Mouse (Mus musculus): ENCODE results near the gene Nfia. TPM values are rescaled to one million over a fixed set of nuclear protein-coding genes. Genes with fewer than 3 reads are reported as not detected.

Nfia gene
- total RNA-seq, 1 experiment from 2014 or later, result 9.4 TPM

DNA sequence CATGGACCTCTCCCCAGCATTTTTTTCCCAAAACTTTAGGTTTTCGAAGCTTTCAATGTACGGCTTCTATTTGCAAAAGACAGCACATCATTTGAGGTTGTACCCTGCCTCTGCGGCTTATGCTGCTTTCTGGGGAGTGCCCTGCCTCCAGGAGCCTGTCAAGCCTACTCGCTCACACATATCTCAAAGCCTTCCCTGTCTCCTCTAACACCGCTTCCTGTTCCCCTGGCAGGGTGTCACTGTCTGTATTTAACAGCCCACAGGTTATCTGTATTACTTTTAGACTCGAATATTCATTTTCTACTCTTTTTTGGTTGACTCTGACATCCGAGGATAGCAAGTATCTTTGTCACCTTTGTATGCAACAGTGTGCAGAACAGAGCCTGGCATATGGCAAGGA, 304.1 kb downstream of the Nfia start:
- 0 out of 2 replicates have a peak, but pooled peaks have one; percentile 22 for ATAC-seq (replicated peaks; ENCODE audit: low read depth, poor library complexity, severe bottlenecking)

DNA sequence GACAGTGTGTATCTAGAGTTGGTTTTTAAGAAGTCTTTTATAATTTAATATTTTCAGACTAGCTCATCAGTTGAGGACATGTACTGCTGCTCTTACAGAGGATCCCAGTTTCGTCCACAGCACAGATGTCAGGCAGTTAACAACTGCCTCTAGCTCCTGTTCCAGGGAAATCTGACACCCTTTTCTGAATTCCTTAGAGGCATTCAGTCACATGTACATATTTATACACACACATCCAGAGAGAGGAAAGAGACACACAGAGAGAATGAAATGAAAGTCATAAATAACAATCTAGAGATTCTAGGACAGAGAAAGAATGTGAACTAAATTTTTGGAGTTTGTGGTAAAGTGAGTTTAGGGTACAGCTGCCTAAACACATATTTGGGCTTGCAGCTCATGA, 308.1 kb downstream of the Nfia start:
- no peak for ATAC-seq (replicated peaks; ENCODE audit: low read depth, poor library complexity, severe bottlenecking)

DNA sequence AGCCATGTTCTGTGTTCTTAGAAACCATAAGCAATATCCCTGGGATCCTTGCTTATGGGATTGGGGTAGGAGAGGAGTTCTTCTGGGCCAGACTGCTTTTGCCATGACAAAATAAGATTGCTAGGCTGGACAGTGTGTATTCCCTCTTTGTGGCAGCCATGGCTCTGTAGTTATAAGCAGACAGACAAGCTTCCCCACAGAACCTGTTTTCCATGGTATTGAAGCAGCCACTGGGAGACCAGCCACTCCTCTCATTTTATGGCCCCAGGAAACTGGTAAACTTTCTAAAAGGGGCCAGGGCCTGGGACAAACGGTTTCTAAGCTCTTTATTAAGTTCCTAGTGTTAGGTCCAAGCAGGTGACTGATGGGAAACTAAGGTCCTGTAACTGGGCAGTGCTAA, 309.4 kb downstream of the Nfia start:
- 0 out of 2 replicates have a peak, but pooled peaks have one; percentile 7 for ATAC-seq (replicated peaks; ENCODE audit: low read depth, poor library complexity, severe bottlenecking)

DNA sequence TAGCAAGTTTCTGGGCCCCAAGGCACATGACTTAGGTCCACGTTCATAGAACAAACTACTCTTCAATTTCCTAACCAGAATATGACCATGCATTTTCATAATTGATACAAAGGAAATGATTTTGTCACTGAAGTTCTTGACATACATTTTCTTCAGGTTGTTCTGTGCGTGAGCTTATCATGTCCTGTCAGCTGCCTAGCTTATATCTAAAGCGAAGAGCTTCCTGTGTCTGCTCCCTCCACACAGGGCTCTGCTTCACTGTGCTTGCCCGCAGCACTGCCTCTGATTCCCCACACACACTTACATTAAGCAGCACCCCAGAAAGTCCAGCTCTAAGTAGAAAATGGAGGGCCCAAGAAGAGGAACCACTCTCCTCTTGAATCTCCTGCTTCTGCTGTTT, 310.0 kb downstream of the Nfia start:
- peak; percentile 88 for ATAC-seq (replicated peaks; ENCODE audit: low read depth, poor library complexity, severe bottlenecking)

DNA sequence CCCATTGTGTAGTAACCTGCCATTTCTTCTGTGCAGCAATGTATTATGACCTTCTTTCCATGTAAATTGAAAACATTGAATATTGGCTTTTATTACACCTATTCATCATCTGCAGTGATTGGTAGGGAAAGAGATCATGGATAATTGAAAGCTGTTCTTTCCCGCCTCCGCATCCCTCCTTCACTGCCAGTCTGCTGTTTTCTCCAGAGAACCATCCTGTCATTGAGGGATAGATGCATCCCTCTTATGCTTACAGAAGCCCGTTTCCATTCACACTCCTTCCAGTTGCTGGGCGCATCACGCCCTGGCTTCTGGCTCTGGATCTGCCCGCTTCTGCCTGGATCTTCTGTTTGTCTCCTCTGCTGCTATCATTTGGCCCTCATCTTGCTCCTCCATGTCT, 312.5 kb downstream of the Nfia start:
- no peak for ATAC-seq (replicated peaks; ENCODE audit: low read depth, poor library complexity, severe bottlenecking)

DNA sequence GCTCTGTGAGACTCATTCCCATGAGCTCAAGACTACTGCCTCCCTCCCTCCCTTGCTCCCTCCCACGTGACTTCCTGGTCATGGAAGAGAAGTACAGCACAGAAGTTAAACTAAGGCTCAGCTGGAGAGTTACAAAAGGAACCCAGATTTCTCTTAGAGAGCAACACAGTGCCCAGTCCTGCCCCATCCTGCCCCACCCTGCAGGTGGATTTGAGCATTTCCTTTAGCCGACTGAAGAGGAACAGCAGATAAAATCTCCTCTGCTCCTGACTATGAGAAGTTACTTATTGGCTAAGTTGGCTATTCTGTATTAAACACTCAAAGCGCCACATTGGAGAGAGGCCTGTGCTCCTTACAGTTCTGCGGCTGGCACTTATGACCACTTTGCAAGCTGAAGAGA, 314.4 kb downstream of the Nfia start:
- ATAC-seq (replicated peaks; ENCODE audit: low read depth, poor library complexity, severe bottlenecking), result no peak

DNA sequence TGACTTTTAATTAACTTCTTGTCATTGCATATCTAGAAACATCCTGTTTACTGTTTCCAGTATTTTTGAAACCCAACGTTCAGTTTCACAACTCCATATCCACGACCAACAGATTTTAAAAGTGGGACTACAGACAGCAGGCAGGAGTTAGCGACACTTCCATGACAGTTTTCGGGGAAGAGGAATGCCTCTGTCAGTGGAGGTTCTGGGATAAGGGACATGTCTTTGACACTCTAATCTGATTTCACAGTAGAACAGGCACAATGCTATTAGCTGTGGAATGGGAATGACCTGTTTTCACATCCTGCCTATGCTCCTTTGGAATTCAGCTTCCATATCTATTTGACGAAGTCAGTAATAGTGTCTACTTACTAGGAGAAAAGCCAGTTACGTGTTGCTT, 317.5 kb downstream of the Nfia start:
- no peak for ATAC-seq (replicated peaks; ENCODE audit: low read depth, poor library complexity, severe bottlenecking)

DNA sequence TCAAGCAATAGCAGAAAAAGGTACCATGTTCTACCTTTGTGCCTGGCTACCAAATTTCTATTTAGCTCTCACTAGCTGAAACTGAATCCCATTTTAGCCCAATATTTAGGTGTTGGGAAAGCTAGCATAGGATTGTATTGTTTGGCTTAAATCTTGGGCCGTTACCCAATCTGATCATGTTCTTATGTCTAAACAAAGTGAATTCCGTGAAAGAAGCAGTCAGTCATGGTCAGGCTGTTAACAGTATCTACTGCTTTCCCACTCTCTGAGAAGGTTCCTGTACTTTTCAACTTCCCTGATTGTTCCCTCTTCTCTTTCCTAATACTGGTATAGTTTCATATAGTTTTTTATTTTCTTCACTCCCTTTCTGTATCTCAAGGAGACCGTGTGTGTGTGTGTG, 318.1 kb downstream of the Nfia start:
- ATAC-seq (replicated peaks; ENCODE audit: low read depth, poor library complexity, severe bottlenecking), result no peak

DNA sequence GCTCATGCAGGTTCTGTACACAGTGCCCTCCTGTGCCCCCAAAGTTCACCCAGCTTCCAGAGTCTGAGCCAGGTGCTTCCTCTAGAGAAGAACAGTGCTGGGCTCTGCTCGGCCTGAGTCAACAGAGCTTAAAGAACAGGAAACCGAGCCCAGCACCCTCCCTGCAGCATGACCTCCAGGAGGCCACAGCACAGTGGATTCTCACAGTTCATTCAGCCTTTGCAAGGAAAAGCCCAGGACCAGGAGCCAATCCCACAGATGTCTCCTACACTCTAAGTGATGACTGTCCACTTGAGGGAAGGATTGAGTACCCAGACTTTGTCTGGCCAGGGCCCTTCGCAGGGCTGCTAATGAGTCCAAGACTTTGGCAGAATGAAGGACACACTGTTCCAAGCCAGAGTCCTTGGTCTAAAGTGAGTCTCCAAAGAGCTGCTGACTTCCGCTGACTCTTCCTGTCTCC, 318.9 kb downstream of the Nfia start:
- ATAC-seq (replicated peaks; ENCODE audit: low read depth, poor library complexity, severe bottlenecking), result peak; percentile 85

DNA sequence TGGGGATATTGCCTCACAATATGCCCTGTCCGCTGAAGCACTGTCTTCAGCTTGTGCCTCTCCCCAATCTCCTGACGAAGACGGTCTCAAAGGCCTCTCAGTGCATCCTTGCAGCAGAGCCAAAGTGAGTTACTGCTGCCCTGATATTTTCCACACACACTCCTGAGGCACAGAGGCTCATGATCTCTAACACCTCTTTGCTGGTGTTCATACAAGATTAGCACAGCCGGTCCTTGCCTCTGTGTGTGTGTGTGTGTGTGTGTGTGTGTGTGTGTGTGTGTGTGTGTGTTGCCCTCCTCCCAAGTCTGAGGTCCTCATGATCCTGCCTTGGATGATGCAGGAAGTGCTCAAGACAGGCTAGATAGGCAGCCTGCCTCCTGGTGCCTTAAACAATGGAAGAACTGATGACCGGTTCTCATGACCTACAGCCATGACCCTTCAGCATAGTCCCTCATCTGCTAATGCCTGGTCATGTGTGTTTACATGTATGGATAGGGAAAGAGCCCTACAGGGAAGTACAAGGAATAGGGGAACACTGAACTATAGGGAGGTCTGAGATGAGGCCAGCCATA, 319.5 kb downstream of the Nfia start:
- ATAC-seq (replicated peaks; ENCODE audit: low read depth, poor library complexity, severe bottlenecking), result 0 out of 2 replicates have a peak, but pooled peaks have one; percentile 5

DNA sequence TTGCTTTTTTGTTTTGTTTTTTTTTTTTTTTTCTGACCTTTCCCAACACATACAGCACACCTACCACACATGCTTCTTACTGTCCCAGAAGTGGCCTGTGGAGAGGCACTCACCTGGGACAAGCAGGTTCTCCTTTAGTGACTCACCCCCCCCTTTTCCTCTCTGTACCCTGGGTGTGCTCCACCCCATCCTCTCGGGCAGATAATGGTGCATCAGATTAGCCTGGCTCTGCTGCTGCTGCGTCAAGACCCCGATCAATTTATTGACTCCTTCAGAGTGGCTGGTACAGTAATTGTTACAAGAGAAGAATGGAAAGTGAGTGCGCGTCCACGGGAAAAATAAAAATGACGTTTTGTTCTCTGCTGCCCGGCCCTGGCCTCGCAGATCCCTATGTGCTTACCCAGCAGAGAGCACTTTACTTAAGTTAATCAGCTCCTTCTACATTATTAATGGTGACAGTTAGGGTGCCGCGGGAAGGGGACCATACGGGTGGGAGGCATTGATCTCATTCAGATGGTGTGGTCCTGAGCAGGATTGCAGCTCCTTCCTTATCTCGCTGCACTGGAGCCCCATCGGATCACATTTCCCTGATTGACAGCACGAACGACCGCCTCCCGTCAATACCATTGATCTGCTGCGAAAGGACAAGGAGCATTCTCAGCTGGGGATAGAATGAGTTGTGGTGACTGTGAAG, 321.7 kb downstream of the Nfia start:
- no peak for ATAC-seq (replicated peaks; ENCODE audit: low read depth, poor library complexity, severe bottlenecking)

DNA sequence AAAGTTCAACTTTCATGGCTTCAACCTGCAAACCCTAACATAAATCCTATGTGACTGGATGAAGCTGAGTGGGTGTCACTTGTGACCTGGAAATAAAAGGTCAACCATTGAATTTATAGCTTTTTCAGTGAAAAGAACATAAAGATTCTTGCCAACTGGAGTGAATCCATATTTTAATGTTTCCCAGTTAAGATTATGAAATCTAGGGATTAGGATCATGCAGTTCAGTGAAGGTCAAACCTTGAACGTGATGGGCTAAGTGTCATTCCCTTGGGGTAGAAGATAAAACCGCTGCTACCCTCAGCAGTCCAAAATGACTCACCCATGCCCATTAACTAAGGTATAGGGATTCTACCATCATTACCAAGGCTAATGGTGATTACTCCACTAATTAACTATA, 322.5 kb downstream of the Nfia start:
- no peak for ATAC-seq (replicated peaks; ENCODE audit: low read depth, poor library complexity, severe bottlenecking)

DNA sequence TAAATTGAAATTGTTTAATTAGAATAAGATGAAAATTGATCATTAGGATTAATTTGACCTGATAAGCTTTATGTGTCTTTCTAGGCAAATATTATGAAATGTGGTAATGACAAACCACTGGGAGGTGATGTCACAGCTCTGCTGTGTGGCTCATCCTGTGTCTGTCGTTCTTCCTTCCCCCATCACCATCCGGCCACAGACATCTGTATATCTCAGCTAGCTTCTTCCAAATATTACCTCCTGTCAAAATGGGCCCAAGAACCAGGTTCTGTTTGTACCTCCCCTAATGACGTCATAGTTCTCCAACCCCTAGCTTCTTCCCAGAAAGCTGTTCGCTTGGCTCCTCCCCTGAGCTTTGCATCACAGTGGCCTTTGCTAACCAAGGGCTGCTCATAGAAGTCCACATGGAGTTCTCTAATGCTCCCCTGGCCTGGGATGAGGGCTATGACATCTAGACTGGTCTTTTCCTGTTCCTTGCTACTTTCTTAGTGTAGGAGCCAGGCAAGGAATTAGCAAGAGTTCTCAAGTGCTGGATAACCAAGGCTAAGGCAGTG, 324.6 kb downstream of the Nfia start:
- peak; percentile 45 for ATAC-seq (replicated peaks; ENCODE audit: low read depth, poor library complexity, severe bottlenecking)

DNA sequence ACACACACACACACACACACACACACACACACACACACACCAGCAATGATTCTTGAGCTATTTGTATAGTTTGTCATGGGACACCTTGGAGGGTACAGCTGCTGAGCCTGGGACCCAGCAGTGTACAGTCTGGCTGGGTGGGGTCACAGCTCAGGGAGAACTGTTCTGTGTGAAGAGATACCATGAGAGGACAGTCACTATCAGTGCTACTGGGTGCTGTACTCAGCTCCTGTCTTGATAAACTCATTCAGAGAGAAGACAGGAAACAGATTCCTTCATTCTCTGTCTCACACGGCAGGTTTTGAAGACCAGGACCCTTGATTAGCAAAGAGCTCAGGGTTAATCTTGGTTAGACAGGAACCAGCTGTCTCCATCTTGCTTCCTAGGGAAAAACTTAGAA, 326.1 kb downstream of the Nfia start:
- peak; percentile 72 for ATAC-seq (replicated peaks; ENCODE audit: low read depth, poor library complexity, severe bottlenecking)

DNA sequence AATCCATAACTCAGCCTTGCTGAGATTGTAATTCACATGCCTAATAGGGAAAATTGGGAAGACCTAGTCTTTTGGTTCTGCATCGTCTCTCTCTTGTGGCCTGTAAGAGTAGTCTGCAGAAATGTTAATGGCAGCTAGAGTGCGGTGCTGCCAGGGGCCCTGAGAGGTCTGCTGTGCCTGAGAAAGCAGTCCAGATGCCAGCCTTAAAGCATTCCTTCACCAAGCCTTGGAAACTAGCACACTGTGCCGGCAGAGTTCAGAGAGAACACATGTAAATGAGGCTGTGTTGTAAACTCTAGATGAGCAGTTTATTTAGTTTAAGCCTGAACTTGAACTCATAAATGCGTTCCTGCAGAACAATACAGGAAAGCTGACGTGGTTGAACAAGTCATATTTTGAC, 326.9 kb downstream of the Nfia start:
- ATAC-seq (replicated peaks; ENCODE audit: low read depth, poor library complexity, severe bottlenecking), result no peak

DNA sequence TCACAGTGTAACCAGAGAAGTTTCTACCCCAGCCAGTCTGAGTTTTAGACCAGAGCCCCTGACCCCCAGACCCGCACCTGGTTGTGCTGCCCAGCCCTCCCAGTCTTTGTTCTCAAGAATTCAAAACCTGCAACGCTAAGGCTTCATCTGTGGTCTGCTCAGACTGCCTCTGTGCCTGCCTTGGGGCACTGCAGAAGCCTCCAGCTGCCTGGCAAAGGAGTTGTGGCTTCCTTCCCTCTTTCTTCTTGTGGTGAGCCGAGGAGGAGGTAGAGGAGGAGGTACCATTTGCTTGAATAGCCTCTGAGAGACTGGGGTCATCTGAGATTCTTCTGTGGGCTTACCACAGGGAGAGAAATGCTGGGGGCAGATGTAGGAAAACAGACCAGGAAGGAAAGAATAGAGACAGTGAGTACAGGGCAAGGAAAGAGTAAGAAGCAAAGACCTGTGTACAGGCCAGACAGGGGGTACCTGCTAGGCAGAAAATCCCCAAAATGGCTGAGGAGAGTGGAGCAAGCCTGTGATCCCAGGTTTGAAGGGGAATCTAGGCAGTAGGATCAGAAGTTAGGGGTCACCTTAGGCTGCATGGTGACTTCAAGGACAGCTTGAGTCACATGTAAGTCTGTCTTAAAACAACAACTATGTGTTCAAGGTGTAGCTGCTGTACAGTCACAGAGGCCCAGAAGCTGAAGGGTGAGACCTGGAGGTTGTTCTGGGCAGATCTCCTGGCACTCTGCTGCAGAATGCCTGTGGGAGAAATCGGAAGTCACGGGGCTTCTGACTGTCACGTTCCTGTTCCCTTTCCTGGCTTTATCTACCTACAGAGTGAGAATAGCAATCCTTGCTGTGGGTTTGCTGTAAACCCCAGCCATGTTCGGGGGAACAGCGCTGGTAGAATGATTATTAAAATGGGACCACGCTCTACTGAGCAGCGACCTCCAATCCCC, 328.9 kb downstream of the Nfia start:
- peak; percentile 73 for ATAC-seq (replicated peaks; ENCODE audit: low read depth, poor library complexity, severe bottlenecking)

DNA sequence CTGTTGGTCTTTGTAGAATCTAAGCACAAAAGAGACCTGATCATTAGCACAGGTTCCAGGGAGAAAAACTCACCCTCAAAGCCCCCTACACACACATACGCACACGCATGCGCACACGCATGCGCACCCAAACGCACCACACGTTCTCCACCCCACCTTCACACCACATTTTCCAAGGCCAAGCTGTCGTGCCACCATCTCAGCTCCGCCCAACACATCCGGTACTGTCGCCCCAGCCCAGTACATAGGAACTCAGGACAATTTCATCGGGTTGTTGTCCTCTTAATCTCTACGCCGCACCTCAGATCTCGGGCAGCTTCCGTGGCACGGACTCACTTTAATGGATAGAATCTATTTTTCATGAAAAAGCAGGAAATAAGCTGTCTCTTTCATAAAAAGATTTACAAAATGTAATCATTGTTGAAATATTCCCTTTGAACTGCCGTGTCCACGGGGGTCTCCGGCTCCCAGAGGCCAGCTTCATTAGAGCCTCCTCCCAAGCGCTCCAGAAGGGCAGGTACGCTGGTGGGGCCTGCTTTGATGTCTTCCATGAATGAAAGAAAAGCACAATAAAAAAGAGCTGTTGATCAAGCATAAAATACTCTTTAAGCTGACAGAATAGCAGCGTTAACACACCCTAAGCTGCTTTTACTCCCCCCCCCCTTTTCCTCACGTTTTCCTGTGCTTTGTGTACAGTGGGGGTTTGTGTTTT, 330.2 kb downstream of the Nfia start:
- ATAC-seq (replicated peaks; ENCODE audit: low read depth, poor library complexity, severe bottlenecking), result no peak

DNA sequence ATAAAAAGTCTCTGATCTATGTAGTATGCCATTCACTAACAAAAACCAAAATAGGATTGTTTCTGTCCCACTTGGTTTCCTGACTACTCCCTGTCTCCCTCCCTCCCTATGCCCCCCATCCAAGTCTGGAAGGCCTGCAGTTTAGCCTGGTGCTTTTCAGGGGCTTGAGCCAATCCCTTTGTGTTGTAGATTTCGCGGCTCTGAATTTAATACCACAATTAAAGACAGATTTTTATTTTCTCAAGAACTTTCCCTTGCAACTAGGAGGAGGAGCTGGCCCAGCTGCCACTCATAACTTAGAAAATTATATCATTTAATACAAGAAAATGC, 330.8 kb downstream of the Nfia start:
- ATAC-seq (replicated peaks; ENCODE audit: low read depth, poor library complexity, severe bottlenecking), result no peak

DNA sequence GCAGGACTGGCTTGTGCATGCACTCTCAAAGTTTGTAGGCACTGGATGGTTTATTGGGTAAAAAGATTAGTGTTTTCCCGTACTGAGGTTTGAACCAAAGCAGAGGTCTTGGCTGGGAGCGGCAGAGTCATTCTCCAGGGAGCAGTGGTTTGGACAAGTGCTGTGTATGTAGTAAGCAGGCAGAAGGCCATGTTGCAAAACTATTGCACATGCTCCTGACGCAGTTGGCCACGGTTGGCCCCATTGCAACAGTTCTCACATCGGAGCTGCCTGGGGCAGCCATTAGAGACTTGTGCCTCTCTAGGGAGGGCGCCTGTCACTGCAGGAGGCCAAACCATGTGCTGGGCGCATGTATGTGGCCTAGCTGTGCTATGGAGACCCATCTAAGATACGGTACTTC, 331.6 kb downstream of the Nfia start:
- no peak for ATAC-seq (replicated peaks; ENCODE audit: low read depth, poor library complexity, severe bottlenecking)
